Mouse (Mus musculus): Measurements from ENCODE around the gene H2afy.

- no peak for TF ChIP-seq CTCF (IDR thresholded peaks at IDR 0.05; ENCODE audit: insufficient read depth, low read length)
- TF ChIP-seq POLR2A (IDR thresholded peaks at IDR 0.05; ENCODE audit: borderline replicate concordance, extremely low read depth, low read depth, low read length), result no peak
Measured at GRCm38 (mm10) chr13:56111601-56112000, 24.6 kb downstream of the H2afy start.

Measured in lung, adult 2 months (tissue).